Mouse (Mus musculus) G1E (cell line): ENCODE measurements at regions not wholly inside any gene's neighbourhood (a gene's known extent, or its start where the extent isn't known, plus 50 kb on each side); places are given as distances from the start of the nearest gene placed in this dataset.

Source experiments
- CTCF ChIP-seq: IDR thresholded peaks from 2 replicates; pipeline ENCODE4 v1.5.1; 2012; ENCODE audit warnings: low read depth, low read length, inconsistent platforms, mixed read lengths
- GATA1 ChIP-seq: IDR thresholded peaks from 2 replicates; pipeline ENCODE4 v1.6.1; 2012; ENCODE audit warnings: borderline replicate concordance, low read length, inconsistent platforms, mixed read lengths
- GATA2 ChIP-seq: IDR thresholded peaks from 2 replicates; pipeline ENCODE4 v1.6.1; 2012; ENCODE audit warnings: low read depth, low read length, inconsistent platforms, borderline replicate concordance
- POLR2AphosphoS5 ChIP-seq: IDR thresholded peaks from 2 replicates; pipeline ENCODE4 v1.6.1; 2012; ENCODE audit warnings: low read depth, low read length, inconsistent platforms; ENCODE audit not compliant: insufficient replicate concordance
- TAL1 ChIP-seq: conservative IDR thresholded peaks from 2 replicates; pipeline ENCODE4 v1.6.1; 2012; ENCODE audit warnings: low read depth, low read length, inconsistent platforms, mixed read lengths

GRCm38 (mm10) chr4:89440326-89440725 lies 129.5 kb upstream of the Cdkn2b start:
- no peak for TF ChIP-seq CTCF
- no peak for TF ChIP-seq POLR2AphosphoS5
- TF ChIP-seq GATA1 = no peak
- TF ChIP-seq TAL1 = no peak
- no peak for TF ChIP-seq GATA2
